Mouse (Mus musculus) urinary bladder, postnatal 10 days (tissue): ENCODE measurements around the gene Myt1l.

ENCODE experiments used
- DNase-seq: peaks from one replicate; pipeline ENCODE4 v3.0.0; 2022; ENCODE audit warnings: low spot score

The Myt1l gene

GRCm38 (mm10) chr12:29528031-29528771, at the start of gene Myt1l:
Gene Myt1l (plus strand): TSS chr12:29528384.
- no peak for DNase-seq

- DNase-seq, result no peak
Observed at GRCm38 (mm10) chr12:29486424-29487035, 41.7 kb upstream of the Myt1l start.

DNA sequence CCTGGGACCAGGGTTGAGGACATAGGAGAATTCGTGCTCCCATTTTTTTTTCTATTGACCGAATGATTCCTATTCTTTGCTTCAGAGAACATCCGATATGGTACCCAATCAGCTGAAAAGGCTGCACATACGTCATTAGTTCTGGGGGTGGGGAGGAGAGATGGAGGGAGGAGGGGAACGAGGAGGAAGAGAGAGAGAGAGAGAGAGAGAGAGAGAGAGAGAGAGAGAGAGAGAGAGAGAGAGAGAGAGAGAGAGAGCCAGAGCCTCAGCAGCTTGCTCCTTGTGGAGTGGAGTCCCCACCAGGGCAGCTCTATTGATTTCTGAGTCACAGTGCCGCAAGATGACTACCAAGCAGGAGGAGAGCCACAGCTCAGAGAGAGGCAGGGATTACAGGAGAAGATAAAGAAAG, 1.9 kb upstream of the Myt1l start:
- no peak for DNase-seq

DNA sequence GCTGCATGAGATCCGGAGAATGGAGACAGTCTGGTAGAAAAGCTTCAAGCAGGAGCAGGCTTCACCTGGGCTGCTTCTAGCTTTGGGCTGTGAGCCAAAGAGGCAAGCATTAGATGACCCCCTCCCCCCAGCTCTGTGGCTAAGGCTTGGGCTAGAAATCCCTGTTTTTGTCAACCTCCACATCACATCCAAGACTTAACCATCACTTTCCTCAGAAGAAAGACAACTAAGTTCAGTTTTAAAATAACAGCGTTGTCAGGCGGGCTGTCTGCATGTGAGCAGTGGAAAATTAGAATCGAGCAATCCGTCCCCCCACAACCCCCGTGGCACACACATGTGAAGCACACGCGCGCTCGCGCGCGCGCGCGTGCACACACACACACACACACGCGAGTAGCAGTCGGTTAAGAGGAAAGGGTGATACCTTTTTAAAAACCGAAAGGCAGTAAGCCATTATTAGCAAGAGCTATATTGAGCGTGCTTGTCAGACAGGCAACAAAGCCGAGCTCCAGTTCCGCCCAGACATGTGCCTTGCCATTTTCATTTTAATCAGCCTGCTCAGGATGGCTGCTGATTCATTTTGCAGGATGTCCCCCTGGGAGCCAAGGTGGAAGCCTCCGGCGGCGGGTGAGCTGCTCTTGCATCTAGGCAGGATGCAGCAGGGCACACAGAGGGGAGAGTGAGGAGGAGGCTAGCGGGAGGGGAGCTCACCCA, 979 bp upstream of the Myt1l start:
- DNase-seq, result no peak

GRCm38 (mm10) chr12:29530241-29530725, 2.1 kb downstream of the Myt1l start:
- DNase-seq, result no peak

- DNase-seq, result no peak
Observed at GRCm38 (mm10) chr12:29530823-29531222, 2.6 kb downstream of the Myt1l start.

DNA sequence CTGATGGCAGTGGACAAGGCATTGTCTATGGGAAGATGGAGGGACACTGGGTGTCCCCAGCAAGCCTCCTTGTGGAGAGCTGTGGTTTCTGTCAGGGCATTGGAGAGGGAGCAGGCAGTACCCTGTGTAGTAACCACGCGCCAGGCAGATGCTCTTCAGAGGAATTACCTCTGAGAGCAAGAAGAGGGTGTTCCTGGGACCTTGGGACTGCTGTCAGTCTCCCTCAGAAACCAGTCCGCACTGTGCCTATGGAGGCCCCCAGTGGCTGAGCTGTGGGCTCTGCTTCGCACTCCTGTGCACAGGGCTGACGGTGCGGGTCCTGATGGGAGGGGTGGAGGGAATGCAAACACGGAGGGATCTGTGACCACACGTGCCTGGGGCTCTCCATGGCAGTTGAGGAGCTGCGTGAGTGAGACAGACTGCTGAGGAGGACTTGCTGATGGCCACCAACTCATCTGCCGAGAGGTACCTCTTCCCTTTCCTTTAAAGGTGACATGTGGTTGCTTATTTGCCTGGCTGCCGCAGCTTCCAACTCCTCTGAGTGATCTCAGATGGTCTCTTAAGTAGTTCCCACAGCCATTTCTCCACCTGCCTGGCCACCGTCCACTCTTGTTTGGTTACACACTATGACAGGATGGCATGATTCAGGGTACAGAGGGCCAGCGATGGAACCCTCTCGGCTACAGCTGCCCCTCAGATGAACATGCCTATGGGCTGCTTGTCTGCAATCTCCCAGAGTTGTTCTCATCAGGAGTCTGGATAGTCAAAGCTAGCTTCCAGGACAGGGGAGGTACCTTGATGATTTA, 5.1 kb downstream of the Myt1l start:
- no peak for DNase-seq

DNA sequence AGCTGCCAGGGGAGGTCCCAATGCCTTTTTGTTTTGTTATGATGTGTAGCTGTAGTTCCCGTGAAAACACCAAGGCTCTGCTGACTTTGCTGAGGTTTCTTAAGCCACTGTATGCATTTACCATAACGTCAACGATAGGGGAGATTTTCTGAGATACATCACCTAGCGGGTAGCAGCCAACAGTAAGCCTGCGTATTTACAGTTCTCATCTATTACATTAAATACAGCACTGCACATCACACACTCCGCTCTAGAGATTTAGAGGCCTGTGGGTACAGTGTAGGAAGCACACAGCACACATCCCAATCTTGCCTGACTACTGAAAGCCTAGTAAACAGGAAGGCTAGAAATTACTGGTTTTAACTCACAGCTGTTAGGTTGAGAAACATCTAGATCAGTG, 6.1 kb downstream of the Myt1l start:
- no peak for DNase-seq

DNA sequence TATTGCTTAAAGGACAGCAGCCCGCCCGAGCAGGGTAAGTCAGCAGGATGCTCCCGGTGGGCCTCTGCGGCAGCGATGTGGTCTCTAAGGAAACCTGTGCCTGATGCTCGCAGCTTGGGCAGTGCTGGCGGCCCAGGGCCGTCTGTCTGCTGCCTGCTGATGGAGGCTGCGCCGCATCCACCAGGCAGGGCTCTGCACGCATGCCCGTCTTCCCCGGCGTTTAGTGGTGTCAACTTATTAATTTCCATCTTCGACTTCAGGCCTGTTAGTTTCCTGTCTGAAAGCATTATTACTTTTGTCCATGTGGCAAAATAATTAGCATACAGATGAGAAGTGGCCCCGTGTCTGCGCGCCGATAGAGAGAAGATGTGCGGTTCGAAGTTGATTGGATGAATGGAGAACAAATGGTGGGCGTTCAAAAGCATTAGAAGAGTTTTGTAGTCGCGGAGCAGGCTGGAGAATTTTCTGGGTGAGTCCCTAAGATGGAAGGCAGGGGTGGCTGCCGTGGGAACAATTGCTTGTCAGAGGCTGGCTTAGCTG, 6.6 kb downstream of the Myt1l start:
- DNase-seq, result no peak

DNA sequence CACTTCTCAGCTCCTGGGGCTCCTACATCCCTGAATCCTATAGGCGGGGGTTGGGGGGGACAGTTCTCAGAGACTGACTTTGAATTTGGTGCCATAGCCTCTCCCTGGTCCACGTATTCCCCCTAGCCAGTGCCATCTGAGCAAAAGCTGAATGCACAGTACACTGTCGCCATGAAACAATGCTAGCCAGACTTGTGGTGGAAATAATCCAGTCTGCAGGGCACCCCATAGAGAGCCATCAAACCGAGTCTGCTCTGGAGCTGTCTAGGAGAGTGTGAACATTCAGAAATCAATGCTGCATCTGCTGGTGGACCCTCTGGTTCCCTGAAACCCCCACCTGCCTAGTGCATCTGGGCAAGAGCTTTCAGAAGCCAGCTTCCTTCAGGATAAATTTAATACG, 9.7 kb downstream of the Myt1l start:
- DNase-seq, result no peak

DNA sequence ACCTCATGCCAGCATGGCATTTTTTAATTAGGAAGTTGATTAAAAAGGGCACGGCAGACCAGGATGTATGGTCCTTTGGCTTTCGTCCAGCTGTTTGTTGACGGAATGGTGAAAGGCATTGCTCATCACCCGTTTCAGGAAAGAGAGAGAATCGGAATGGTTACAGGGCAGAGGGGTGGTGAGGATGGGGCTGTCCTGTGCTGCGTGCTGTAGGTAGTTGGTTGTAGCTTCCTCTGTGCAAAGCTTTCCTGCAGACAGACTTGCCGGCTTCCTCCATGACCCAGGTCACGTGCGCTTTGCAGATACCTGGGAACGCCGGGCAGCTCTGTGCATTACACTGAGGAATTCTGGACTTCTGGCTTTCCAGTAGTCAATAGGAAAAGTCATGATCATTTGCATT, 10.3 kb downstream of the Myt1l start:
- DNase-seq, result no peak

DNA sequence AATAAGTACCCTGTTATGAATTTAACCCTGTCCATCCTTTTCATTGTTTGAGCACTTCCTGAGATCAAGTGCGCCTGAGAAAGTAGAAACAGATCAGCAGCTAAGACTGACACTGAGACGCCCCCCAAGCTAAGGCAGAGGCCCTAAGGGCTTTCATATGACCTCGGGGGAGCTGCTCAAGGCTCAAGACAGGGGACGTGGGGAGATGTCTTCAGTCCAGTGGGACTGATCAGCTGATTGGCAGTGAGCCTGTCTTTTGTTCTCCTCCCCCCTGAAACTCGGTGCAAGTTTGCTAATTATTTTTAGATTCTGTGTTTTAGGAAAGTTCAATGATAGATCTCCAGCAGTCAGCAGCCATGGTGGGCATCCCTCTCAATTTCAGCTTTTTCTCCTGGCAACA, 10.9 kb downstream of the Myt1l start:
- DNase-seq, result no peak

DNA sequence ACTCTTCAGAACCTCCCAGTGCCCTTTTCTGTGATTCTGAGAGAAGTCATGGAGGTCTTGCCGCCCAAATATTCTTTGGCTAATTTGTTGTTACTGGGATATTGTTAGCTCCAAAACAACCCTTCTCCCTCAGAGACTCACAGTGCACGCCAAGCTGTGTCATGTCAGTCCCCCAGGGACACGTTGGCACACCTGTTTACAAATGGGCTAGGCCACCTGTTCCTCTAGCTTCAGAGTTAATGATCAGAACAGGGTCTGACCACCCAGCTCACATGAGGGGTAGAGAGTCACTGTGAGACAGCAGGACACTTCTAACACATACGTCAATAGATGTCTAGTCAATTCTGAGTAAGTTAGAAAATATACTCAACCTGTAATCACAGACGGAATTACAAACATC, 12.6 kb downstream of the Myt1l start:
- DNase-seq, result no peak

- DNase-seq, result no peak
Observed at GRCm38 (mm10) chr12:29546073-29546472, 17.9 kb downstream of the Myt1l start.

DNA sequence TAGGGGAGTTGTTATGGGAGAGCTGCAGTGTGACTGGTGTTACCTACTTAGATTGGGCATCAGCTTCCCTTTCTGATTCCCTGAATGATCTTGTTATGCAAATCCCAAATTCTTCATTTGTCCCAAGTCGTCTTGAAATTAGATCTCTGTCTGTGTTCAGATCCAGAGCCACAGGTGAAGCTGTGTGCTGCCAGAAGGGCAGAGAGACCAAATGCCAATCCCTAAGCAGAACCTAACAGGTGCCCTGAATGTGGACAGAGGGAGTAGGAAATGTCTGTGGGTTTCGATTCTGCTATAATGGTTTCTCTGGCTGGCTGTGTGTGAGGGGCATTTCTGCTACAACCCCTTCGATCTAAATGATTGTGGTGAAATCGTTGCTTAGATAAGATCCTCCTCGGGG, 18.9 kb downstream of the Myt1l start:
- no peak for DNase-seq

GRCm38 (mm10) chr12:29547755-29548154, 19.6 kb downstream of the Myt1l start:
- no peak for DNase-seq

GRCm38 (mm10) chr12:29553138-29553537, 25.0 kb downstream of the Myt1l start:
- no peak for DNase-seq

DNA sequence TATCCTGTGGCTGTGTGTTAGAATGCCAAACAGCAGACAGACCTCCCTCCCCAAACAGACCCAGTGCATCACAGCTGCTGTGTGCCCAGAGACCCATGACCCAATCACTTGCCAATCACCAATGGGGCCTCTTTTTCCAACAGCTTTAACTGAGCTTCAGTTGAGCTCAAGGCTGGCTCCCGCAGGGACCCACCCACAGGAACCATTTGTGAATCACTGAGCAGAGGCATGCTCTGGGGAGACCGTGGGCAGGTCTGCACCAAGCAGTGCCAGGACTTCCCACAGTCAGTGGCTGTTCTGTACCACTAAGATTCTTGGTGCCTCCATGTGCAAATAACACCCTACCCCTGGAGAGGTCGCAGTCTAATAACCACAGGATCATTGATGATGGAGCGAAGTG, 27.5 kb downstream of the Myt1l start:
- no peak for DNase-seq

GRCm38 (mm10) chr12:29556408-29556807, 28.2 kb downstream of the Myt1l start:
- DNase-seq, result no peak

- DNase-seq, result no peak
Observed at GRCm38 (mm10) chr12:29556901-29557300, 28.7 kb downstream of the Myt1l start.

- no peak for DNase-seq
Observed at GRCm38 (mm10) chr12:29559769-29560168, 31.6 kb downstream of the Myt1l start.

GRCm38 (mm10) chr12:29561222-29561621, 33.0 kb downstream of the Myt1l start:
- no peak for DNase-seq
